Mouse (Mus musculus) liver, adult 2 months (tissue): ENCODE results near the gene Tsnax. TPM values are rescaled to one million over a fixed set of nuclear protein-coding genes. Genes with fewer than 3 reads are reported as not detected.
A peak's percentile ranks its signal among the peaks of the same experiment; 100 is the strongest.

Source experiments
- DNase-seq: peaks from one replicate; pipeline ENCODE4 v3.0.0-alpha.2; 2011; ENCODE audit warnings: low read depth, low spot score; ENCODE audit errors: extremely low read depth
- H3K27ac ChIP-seq: fragments of 200-500 bp; replicated peaks from 2 replicates; pipeline ENCODE4 v1.5.1; 2012; ENCODE audit warnings: low read depth, mild to moderate bottlenecking, control low read depth, inconsistent platforms, low read length; ENCODE audit not compliant: insufficient read depth
- H3K27me3 ChIP-seq: fragments of 200-500 bp; 2 replicates; pipeline ENCODE4 v1.6.1; 2012; ENCODE audit warnings: mild to moderate bottlenecking, moderate library complexity, low read length, inconsistent platforms; ENCODE audit not compliant: control insufficient read depth, insufficient read depth
- H3K36me3 ChIP-seq: fragments of 200-500 bp; 2 replicates; pipeline ENCODE4 v1.6.1; 2012; ENCODE audit warnings: low read length, inconsistent platforms; ENCODE audit not compliant: control insufficient read depth, insufficient read depth
- H3K4me1 ChIP-seq: fragments of 200-500 bp; 2 replicates; pipeline ENCODE4 v1.6.1; 2011; ENCODE audit warnings: low read length; ENCODE audit not compliant: control insufficient read depth, insufficient read depth
- H3K4me3 ChIP-seq: fragments of 200-500 bp; 2 replicates; pipeline ENCODE4 v1.5.1; 2011; ENCODE audit warnings: low read depth, mild to moderate bottlenecking, control low read depth, low read length, moderate library complexity; ENCODE audit not compliant: insufficient read depth
- H3K79me2 ChIP-seq: fragments of 200-500 bp; 2 replicates; pipeline ENCODE4 v1.6.1; 2012; ENCODE audit warnings: inconsistent platforms, mild to moderate bottlenecking, low read length, moderate library complexity; ENCODE audit not compliant: control insufficient read depth, insufficient read depth
- H3K9ac ChIP-seq: fragments of 200-500 bp; 2 replicates; pipeline ENCODE4 v1.6.1; 2012; ENCODE audit warnings: low read depth, mild to moderate bottlenecking, control low read depth, inconsistent platforms, low read length
- CTCF ChIP-seq: fragments of 200-500 bp; IDR thresholded peaks from 2 replicates; pipeline ENCODE4 v1.5.1; 2011; ENCODE audit warnings: low read depth, low read length, control low read depth
- POLR2A ChIP-seq: fragments of 200-500 bp; IDR thresholded peaks from 2 replicates; pipeline ENCODE4 v1.6.1; 2011; ENCODE audit warnings: low read length, control low read depth; ENCODE audit not compliant: insufficient read depth; ENCODE audit errors: extremely low read depth
- WGBS: fragments of 180-500 bp; shearing (Covaris S2); methylation state at CpG from one replicate; pipeline ENCODE4 v1.1.7; 2018; 5-methylcytosine and 5-hydroxymethylcytosine counted together
- polyA plus RNA-seq: library from polyadenylated mRNA; depleted of rRNA; stranded (reverse); fragments of >200 nt; gene quantifications from 2 replicates; pipeline ENCODE4 v1.2.3, GENCODE M21; 2012
- total RNA-seq: library from RNA; depleted of rRNA; stranded (reverse); fragments of >200 nt; gene quantifications from 2 replicates; pipeline ENCODE4 v1.2.3, GENCODE M21; 2014

Tsnax gene
- total and polyA plus RNA-seq, 2 experiments, result 17.9 to 21.6 TPM

DNA sequence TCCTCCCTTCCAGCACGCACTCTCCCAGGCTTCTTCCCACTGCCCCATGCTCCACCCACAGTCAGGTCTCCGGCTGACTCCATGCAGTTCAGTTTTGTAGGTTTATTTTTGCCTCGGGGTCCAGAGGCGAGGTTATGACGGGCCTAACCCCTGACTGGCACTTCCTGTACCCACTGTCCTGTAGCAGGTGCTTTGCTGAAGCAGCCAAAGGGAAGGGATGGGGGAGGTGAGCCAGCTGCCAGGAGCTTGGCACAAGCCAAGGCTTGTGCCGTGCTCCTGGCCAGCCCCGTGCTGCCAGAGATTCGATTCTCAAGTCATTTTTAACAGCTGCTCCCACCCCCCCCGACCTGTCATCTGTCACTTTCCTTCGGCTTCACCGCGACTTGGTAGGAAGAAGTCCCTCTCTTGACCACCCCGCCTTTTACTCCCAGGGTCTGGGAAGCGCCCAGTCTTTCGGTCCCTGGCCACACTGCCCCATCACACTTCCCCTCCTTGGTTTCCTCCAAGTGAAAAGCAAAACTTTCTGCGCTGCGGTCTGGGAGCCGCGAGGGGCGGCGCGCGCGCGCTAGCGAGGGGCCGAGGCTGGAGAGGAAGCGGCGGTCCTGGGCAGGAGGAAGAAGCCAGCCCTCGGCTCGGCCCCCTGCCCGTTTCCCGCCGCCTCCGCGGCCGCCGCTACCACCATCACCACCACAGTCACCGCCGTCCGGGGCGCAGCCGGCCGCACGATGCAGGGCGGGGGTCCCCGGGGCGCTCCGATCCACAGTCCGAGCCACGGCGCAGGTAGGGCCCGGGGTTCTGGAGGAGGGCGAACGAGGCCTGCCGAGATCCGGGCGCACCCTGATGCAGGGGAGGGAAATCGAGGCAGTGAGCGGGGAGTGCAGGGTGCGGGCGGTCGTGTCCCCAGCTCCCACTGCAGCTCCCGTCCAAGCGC, 41.0 kb downstream of the Tsnax start, which contains the start of gene Disc1:
Gene Disc1 (plus strand): TSS at position 691 of the 931 bp plus-strand sequence.
- peak within 1 kb of the TSS; percentile 86 for H3K9ac ChIP-seq
- H3K27me3 ChIP-seq, result peaks cover 4% of the 10 kb centered on the region; the same call in 1 of the 2 replicates
- 0 out of 2 replicates have a peak within 1 kb of the TSS, but pooled peaks have one; percentile 12 for H3K27ac ChIP-seq
- 5% methylated on average over 64 of the region's 65 CpGs for WGBS
- H3K36me3 ChIP-seq, result no peaks in the 10 kb centered on the region
- no peak for DNase-seq
- peak within 1 kb of the TSS; percentile 78 for H3K4me3 ChIP-seq
- no peaks in the 10 kb centered on the region for H3K4me1 ChIP-seq
- no peaks in the 10 kb centered on the region for H3K79me2 ChIP-seq
- TF ChIP-seq POLR2A (no peak), CTCF (no peak)

GRCm38 (mm10) chr8:125054436-125054810, 41.6 kb downstream of the Tsnax start:
- no peak for TF ChIP-seq POLR2A
- TF ChIP-seq CTCF, result no peak
- H3K79me2 ChIP-seq, result no peaks in the 10 kb centered on the region
- under 1% methylated on average over 38 of the region's 38 CpGs for WGBS
- DNase-seq, result no peak
- no peaks in the 10 kb centered on the region for H3K36me3 ChIP-seq
- no peaks in the 10 kb centered on the region for H3K4me1 ChIP-seq
- H3K4me3 ChIP-seq, result peak overlapping the region; percentile 78
- H3K9ac ChIP-seq, result peak overlapping the region; percentile 86
- peaks cover 4% of the 10 kb centered on the region; the same call in 1 of the 2 replicates for H3K27me3 ChIP-seq
- H3K27ac ChIP-seq, result 0 out of 2 replicates have a peak overlapping the region, but pooled peaks have one; percentile 10

DNA sequence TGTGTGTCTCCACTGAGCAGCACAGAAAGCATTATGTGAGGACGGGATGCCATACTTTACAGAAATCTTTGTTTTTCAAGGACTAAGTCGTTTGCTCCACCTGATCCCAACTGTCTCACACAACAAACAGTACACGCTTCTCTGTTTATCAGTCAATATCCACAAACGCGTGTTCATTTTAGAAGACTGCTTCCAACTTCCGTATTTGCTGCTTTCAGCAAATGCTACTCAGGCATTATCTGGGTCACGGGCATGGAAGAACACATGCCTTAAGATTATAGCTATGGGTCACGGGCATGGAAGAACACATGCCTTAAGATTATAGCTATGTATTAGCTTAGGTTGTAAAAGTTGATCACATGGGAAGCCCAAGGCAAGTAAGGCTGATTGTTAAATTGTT, 48.1 kb downstream of the Tsnax start:
- Histone ChIP-seq H3K4me3 (no peak overlapping the region), H3K9ac (no peak overlapping the region), H3K79me2 (no peaks in the 10 kb centered on the region), H3K27me3 (no peaks in the 10 kb centered on the region), H3K4me1 (no peaks in the 10 kb centered on the region), H3K27ac (no peak overlapping the region), H3K36me3 (no peaks in the 10 kb centered on the region)
- TF ChIP-seq CTCF (no peak), POLR2A (no peak)
- WGBS, result 78% methylated on average over 8 of the region's 8 CpGs
- DNase-seq, result no peak

GRCm38 (mm10) chr8:125065596-125065995, 52.8 kb downstream of the Tsnax start:
- DNase-seq, result no peak

GRCm38 (mm10) chr8:125066913-125067595, 54.3 kb downstream of the Tsnax start:
- peak; percentile 38 for DNase-seq
- Histone ChIP-seq H3K79me2 (no peaks in the 10 kb centered on the region), H3K36me3 (no peaks in the 10 kb centered on the region), H3K9ac (no peak overlapping the region), H3K27ac (peak overlapping the region; percentile 64), H3K4me1 (peaks cover 4% of the 10 kb centered on the region), H3K4me3 (no peak overlapping the region), H3K27me3 (no peaks in the 10 kb centered on the region)
- TF ChIP-seq POLR2A (no peak), CTCF (peak; percentile 44)
- 35% methylated on average over 12 of the region's 12 CpGs for WGBS

More at GRCm38 (mm10) chr8:125065596-125065995, 52.8 kb downstream of the Tsnax start:
- WGBS, result 69% methylated on average over 6 of the region's 6 CpGs
- Histone ChIP-seq H3K79me2 (no peaks in the 10 kb centered on the region), H3K27me3 (no peaks in the 10 kb centered on the region), H3K36me3 (no peaks in the 10 kb centered on the region), H3K4me3 (no peak overlapping the region), H3K9ac (no peak overlapping the region), H3K27ac (no peak overlapping the region), H3K4me1 (peaks cover 4% of the 10 kb centered on the region)
- TF ChIP-seq CTCF (no peak), POLR2A (no peak)
